Mouse (Mus musculus) hindbrain, embryonic 12.5 days (tissue): Measurements from ENCODE around the gene Lrp2. TPM values are rescaled to one million over a fixed set of nuclear protein-coding genes. Genes with fewer than 3 reads are reported as not detected.

ENCODE experiments used
- ATAC-seq: fragments of 200-750 bp; cut with Nextera tagmentation; 2 replicates; pipeline ENCODE4 v1.8.0; 2017; ENCODE audit warnings: moderate TSS enrichment; ENCODE audit not compliant: low FRiP score
- H3K27ac ChIP-seq: fragments of 300-500 bp; sonication (generic); 2 replicates; pipeline ENCODE4 v1.5.1; 2016; ENCODE audit warnings: mild to moderate bottlenecking
- H3K27me3 ChIP-seq: fragments of 300-500 bp; sonication (generic); 2 replicates; pipeline ENCODE4 v1.6.1; 2016; ENCODE audit warnings: mild to moderate bottlenecking
- H3K36me3 ChIP-seq: fragments of 300-500 bp; sonication (generic); 2 replicates; pipeline ENCODE4 v1.6.1; 2016; ENCODE audit warnings: mild to moderate bottlenecking
- H3K4me1 ChIP-seq: fragments of 300-500 bp; sonication (generic); 2 replicates; pipeline ENCODE4 v1.6.1; 2016
- H3K4me2 ChIP-seq: fragments of 300-500 bp; sonication (generic); replicated peaks from 2 replicates; pipeline ENCODE4 v1.6.1; 2016; ENCODE audit warnings: mild to moderate bottlenecking
- H3K4me3 ChIP-seq: fragments of 300-500 bp; sonication (generic); 2 replicates; pipeline ENCODE4 v1.5.1; 2016; ENCODE audit warnings: mild to moderate bottlenecking
- H3K9ac ChIP-seq: fragments of 300-500 bp; sonication (generic); 2 replicates; pipeline ENCODE4 v1.6.1; 2016; ENCODE audit warnings: mild to moderate bottlenecking, moderate library complexity
- H3K9me3 ChIP-seq: fragments of 300-500 bp; sonication (generic); replicated peaks from 2 replicates; pipeline ENCODE4 v1.6.1; 2016; ENCODE audit warnings: mild to moderate bottlenecking
- WGBS: fragments of 180-500 bp; shearing (Covaris S2); methylation state at CpG from one replicate; pipeline ENCODE4 v1.1.7; 2016; 5-methylcytosine and 5-hydroxymethylcytosine counted together
- polyA plus RNA-seq: library from polyadenylated mRNA; unstranded; fragments of >200 nt; fragmentation: Nextera tagmentation; extraction: Ambion mirVana; gene quantifications from 2 replicates; pipeline ENCODE4 v1.2.1, GENCODE M21; 2016

Gene Lrp2
- polyA plus RNA-seq, 1 experiment from 2014 or later: 3.2 TPM

GRCm38 (mm10) chr2:69415070-69415469 lies 170.8 kb downstream of the Lrp2 start:
- H3K4me2 ChIP-seq: no peak overlapping the region
- peaks cover 17% of the 10 kb centered on the region for H3K4me1 ChIP-seq
- ATAC-seq: no peak
- no peak overlapping the region for H3K4me3 ChIP-seq
- no peaks in the 10 kb centered on the region for H3K9me3 ChIP-seq
- H3K9ac ChIP-seq: no peak overlapping the region
- no peaks in the 10 kb centered on the region for H3K27me3 ChIP-seq
- no peaks in the 10 kb centered on the region for H3K36me3 ChIP-seq
- 85% methylated on average over 6 of the region's 6 CpGs for WGBS
- no peak overlapping the region for H3K27ac ChIP-seq

DNA sequence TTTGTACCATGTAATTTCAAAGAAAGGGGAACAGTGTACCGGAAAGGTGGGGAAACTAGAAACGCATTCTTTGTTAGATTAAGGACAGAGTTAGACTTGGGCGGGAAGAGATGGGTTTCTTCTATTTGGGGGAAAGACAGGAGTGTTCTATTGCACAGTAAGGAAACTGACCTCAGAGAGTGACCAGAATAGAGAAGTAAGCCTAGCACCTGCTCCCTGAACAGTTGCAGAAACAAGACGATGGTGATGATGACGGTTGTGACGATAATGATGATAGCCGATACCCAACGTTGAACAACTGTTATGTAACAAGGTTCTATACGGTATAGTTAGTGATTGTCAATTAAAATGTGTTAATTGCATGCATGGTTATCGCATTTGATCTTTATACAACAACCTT lies 171.3 kb downstream of the Lrp2 start:
- ATAC-seq: no peak
- H3K4me2 ChIP-seq: no peak overlapping the region
- no peak overlapping the region for H3K27ac ChIP-seq
- H3K4me3 ChIP-seq: no peak overlapping the region
- WGBS: 93% methylated on average over 10 of the region's 10 CpGs
- peaks cover 17% of the 10 kb centered on the region for H3K4me1 ChIP-seq
- H3K9me3 ChIP-seq: no peaks in the 10 kb centered on the region
- no peaks in the 10 kb centered on the region for H3K36me3 ChIP-seq
- H3K27me3 ChIP-seq: no peaks in the 10 kb centered on the region
- no peak overlapping the region for H3K9ac ChIP-seq

DNA sequence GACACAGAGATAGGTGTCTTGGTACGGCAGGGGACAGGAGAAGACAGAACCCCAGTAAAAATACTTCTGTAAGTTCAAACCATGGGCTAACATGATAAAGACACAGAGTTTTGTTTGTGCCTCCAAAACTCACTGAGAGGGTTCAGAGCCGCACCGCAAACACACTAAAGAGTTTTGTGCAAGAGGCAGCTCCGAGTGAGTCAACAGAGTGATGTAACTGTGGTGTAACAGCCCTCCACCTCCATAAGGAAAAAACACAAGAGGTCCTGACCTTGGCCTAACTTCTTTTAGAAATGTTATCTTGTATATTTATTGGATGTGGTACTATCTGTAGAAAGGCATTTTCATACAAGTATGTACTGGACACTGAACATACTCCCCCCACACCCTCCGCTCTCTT lies 180.2 kb downstream of the Lrp2 start:
- H3K9ac ChIP-seq: no peak overlapping the region
- H3K4me1 ChIP-seq: no peaks in the 10 kb centered on the region
- H3K9me3 ChIP-seq: no peaks in the 10 kb centered on the region
- H3K4me2 ChIP-seq: no peak overlapping the region
- no peaks in the 10 kb centered on the region for H3K27me3 ChIP-seq
- WGBS: 98% methylated on average over 5 of the region's 5 CpGs
- H3K27ac ChIP-seq: no peak overlapping the region
- H3K36me3 ChIP-seq: no peaks in the 10 kb centered on the region
- no peak for ATAC-seq
- H3K4me3 ChIP-seq: no peak overlapping the region

GRCm38 (mm10) chr2:69402309-69402708 lies 183.6 kb downstream of the Lrp2 start:
- no peak for ATAC-seq
- H3K9me3 ChIP-seq: no peaks in the 10 kb centered on the region
- no peak overlapping the region for H3K27ac ChIP-seq
- H3K36me3 ChIP-seq: no peaks in the 10 kb centered on the region
- no peak overlapping the region for H3K4me2 ChIP-seq
- H3K27me3 ChIP-seq: no peaks in the 10 kb centered on the region
- 89% methylated on average over 7 of the region's 7 CpGs for WGBS
- no peak overlapping the region for H3K4me3 ChIP-seq
- H3K4me1 ChIP-seq: no peaks in the 10 kb centered on the region
- no peak overlapping the region for H3K9ac ChIP-seq

DNA sequence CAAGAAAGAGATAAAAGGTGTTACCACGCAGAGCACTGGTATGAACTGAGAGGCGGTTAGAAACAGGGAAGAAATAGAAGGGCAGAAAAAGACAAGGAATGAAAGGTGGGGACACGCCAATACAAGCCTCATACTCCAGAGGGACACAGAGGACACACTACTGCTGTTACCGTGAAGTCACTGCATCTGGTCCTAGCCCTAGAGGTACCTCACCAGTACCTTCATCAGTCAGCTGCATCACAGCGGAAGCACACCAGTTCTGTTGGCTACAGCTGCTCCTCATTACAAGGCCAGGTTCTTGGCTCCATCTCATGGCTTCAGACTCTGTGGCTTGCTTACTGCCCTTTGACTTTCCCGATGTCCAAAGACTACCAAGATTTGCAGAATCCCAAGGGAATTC lies 184.0 kb downstream of the Lrp2 start:
- H3K4me3 ChIP-seq: no peak overlapping the region
- H3K27ac ChIP-seq: no peak overlapping the region
- no peaks in the 10 kb centered on the region for H3K36me3 ChIP-seq
- no peaks in the 10 kb centered on the region for H3K9me3 ChIP-seq
- no peaks in the 10 kb centered on the region for H3K27me3 ChIP-seq
- 89% methylated on average over 6 of the region's 6 CpGs for WGBS
- no peak overlapping the region for H3K9ac ChIP-seq
- no peak for ATAC-seq
- no peak overlapping the region for H3K4me2 ChIP-seq
- no peaks in the 10 kb centered on the region for H3K4me1 ChIP-seq

- Histone ChIP-seq H3K9me3 (no peaks in the 10 kb centered on the region), H3K36me3 (no peaks in the 10 kb centered on the region), H3K4me3 (no peak overlapping the region), H3K4me2 (no peak overlapping the region), H3K27me3 (no peaks in the 10 kb centered on the region), H3K9ac (no peak overlapping the region), H3K27ac (no peak overlapping the region), H3K4me1 (no peaks in the 10 kb centered on the region)
- WGBS: 85% methylated on average over 7 of the region's 7 CpGs
- no peak for ATAC-seq
Measured at GRCm38 (mm10) chr2:69400866-69401604, 184.8 kb downstream of the Lrp2 start.

DNA sequence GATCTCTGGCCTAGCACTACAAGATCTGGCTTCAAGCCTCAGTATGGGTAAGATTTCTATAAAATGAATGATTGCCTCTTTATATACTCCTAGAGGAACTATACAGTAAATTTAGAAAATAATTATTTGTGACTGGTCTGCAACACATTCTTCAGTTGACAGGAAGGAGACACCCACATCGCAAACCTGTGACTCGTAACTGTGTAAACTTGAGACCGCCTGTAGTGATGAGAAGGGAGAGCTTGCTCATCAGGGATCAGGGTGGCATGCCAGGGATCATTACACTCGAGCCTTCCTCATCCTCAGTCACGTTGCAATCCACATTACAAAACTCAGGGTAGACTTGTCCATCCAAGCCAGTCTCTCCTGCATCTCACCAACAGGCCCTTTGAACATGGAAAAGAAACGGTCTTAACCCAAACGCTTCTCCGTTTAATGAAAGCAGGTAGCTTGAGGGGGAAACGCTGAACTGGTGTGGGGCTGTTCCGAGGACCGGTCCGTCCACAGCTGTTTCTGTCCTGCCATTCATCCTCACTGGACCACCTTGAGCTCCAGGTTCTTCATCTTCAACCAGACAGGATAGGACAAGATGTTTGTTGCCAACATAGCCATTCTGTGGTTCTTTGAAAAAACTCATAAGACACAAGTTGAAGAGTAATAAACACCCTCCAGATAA lies 189.0 kb downstream of the Lrp2 start:
- H3K4me1 ChIP-seq: no peaks in the 10 kb centered on the region
- H3K36me3 ChIP-seq: no peaks in the 10 kb centered on the region
- no peak overlapping the region for H3K4me3 ChIP-seq
- H3K9ac ChIP-seq: no peak overlapping the region
- H3K27ac ChIP-seq: no peak overlapping the region
- no peak for ATAC-seq
- H3K27me3 ChIP-seq: no peaks in the 10 kb centered on the region
- WGBS: 91% methylated on average over 12 of the region's 12 CpGs
- no peak overlapping the region for H3K4me2 ChIP-seq
- no peaks in the 10 kb centered on the region for H3K9me3 ChIP-seq

DNA sequence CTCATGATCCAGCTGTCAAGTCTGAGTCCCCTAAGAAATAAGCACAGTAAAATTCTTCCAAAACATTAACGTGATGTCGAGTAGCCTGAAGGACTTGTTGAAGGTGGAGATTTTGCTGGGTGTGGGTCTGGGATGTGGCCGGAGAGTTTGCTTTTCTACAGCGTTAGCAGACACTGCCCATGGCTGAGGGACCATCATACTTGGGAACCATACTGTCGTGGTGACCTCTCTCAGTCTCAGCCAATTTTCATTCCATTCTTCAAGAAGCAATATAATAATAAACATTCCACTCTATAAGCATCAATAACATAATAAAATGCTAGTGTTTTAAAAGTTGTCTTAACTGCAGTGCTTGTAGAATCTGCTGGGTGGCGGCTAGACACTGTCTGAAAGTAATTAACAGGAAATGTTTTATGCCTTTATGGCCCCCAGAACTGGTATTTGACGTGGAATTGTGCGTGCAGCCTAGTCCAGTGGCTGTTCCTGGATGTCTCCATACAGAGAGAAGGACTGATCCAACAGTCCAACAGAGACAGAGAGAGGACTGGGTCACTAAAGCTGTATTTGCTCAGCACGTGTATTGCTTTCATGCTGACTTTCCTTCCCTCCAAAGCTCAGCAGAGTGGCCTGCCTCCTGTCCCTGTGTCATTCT lies 190.1 kb downstream of the Lrp2 start:
- H3K27ac ChIP-seq: no peak overlapping the region
- ATAC-seq: no peak

DNA sequence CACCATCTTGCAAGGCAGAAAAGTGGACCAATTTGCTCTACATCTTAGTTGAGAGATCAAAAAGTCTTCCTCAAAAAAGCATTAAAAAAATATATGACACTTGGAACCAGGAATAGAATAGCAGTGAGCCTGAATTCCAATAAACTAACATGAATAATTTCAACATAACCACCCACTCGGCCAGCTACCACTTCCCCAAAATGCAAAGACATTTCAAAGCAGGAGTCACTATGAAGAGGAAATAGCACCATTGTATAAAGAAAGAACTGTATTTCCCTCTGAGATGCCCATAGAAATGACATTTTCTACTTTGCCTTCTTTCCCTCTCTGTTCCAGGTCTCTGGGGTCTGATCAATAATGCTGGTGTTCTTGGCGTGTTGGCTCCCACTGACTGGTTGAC lies 191.9 kb downstream of the Lrp2 start:
- Histone ChIP-seq H3K4me1 (no peaks in the 10 kb centered on the region), H3K9ac (no peak overlapping the region), H3K27ac (no peak overlapping the region), H3K27me3 (no peaks in the 10 kb centered on the region), H3K4me2 (no peak overlapping the region), H3K4me3 (no peak overlapping the region), H3K36me3 (no peaks in the 10 kb centered on the region), H3K9me3 (no peaks in the 10 kb centered on the region)
- ATAC-seq: no peak
- 91% methylated on average over 2 of the region's 2 CpGs for WGBS

More for the DNA sequence above, 190.1 kb downstream of the Lrp2 start:
- H3K4me2 ChIP-seq: no peak overlapping the region
- 81% methylated on average over 9 of the region's 9 CpGs for WGBS
- H3K4me1 ChIP-seq: no peaks in the 10 kb centered on the region
- H3K27me3 ChIP-seq: no peaks in the 10 kb centered on the region
- H3K4me3 ChIP-seq: no peak overlapping the region
- no peak overlapping the region for H3K9ac ChIP-seq
- H3K9me3 ChIP-seq: no peaks in the 10 kb centered on the region
- no peaks in the 10 kb centered on the region for H3K36me3 ChIP-seq

GRCm38 (mm10) chr2:69386118-69386871 lies 199.6 kb downstream of the Lrp2 start:
- no peaks in the 10 kb centered on the region for H3K4me1 ChIP-seq
- WGBS: 80% methylated on average over 3 of the region's 3 CpGs
- no peak overlapping the region for H3K9ac ChIP-seq
- ATAC-seq: no peak
- H3K27ac ChIP-seq: no peak overlapping the region
- H3K36me3 ChIP-seq: no peaks in the 10 kb centered on the region
- no peak overlapping the region for H3K4me3 ChIP-seq
- H3K9me3 ChIP-seq: no peaks in the 10 kb centered on the region
- H3K27me3 ChIP-seq: no peaks in the 10 kb centered on the region
- no peak overlapping the region for H3K4me2 ChIP-seq

GRCm38 (mm10) chr2:69382838-69383237 lies 203.0 kb downstream of the Lrp2 start:
- ATAC-seq: no peak
- no peaks in the 10 kb centered on the region for H3K36me3 ChIP-seq
- no peak overlapping the region for H3K4me2 ChIP-seq
- no peaks in the 10 kb centered on the region for H3K27me3 ChIP-seq
- H3K9me3 ChIP-seq: no peaks in the 10 kb centered on the region
- H3K4me1 ChIP-seq: no peaks in the 10 kb centered on the region
- H3K9ac ChIP-seq: no peak overlapping the region
- H3K27ac ChIP-seq: no peak overlapping the region
- 88% methylated on average over 5 of the region's 5 CpGs for WGBS
- H3K4me3 ChIP-seq: no peak overlapping the region

- Histone ChIP-seq H3K4me3 (no peak overlapping the region), H3K27ac (no peak overlapping the region), H3K4me2 (no peak overlapping the region), H3K4me1 (no peaks in the 10 kb centered on the region), H3K9ac (no peak overlapping the region), H3K27me3 (no peaks in the 10 kb centered on the region), H3K9me3 (no peaks in the 10 kb centered on the region), H3K36me3 (no peaks in the 10 kb centered on the region)
- 56% methylated on average over 8 of the region's 8 CpGs for WGBS
- ATAC-seq: no peak
Measured at GRCm38 (mm10) chr2:69381740-69382139, 204.1 kb downstream of the Lrp2 start.
